Mouse (Mus musculus): ENCODE results near the gene Tcap.
A peak's percentile ranks its signal among the peaks of the same experiment; 100 is the strongest.

- TF ChIP-seq POLR2A (IDR thresholded peaks at IDR 0.05; ENCODE audit: low read depth, low read length), result no peak
- TF ChIP-seq CTCF (IDR thresholded peaks at IDR 0.05; ENCODE audit: borderline replicate concordance, insufficient read depth, low read length), result peak; percentile 99
These were observed 41.3 kb upstream of the Tcap start for GRCm38 (mm10) chr11:98342000-98342945.

Data from embryonic fibroblast, embryonic 13.5 days (primary cell).